Mouse (Mus musculus) heart, embryonic 15.5 days (tissue): ENCODE data around the gene Tcirg1. TPM values are rescaled to one million over a fixed set of nuclear protein-coding genes. Genes with fewer than 3 reads are reported as not detected.

Experiments
- ATAC-seq: fragments of 200-750 bp; cut with Nextera tagmentation; replicated peaks from 2 replicates; pipeline ENCODE4 v1.8.0; 2017; ENCODE audit warnings: low read depth, moderate TSS enrichment; ENCODE audit not compliant: insufficient number of reproducible peaks, insufficient read depth, low FRiP score
- H3K27ac ChIP-seq: fragments of 300-500 bp; sonication (generic); 2 replicates; pipeline ENCODE4 v1.5.1; 2015; ENCODE audit warnings: mild to moderate bottlenecking, inconsistent platforms
- H3K27me3 ChIP-seq: fragments of 300-500 bp; sonication (generic); 2 replicates; pipeline ENCODE4 v1.6.1; 2015; ENCODE audit warnings: inconsistent platforms
- H3K36me3 ChIP-seq: fragments of 300-500 bp; sonication (generic); 2 replicates; pipeline ENCODE4 v1.6.1; 2015; ENCODE audit warnings: mild to moderate bottlenecking, inconsistent platforms
- H3K4me1 ChIP-seq: fragments of 300-500 bp; sonication (generic); replicated peaks from 2 replicates; pipeline ENCODE4 v1.6.1; 2015; ENCODE audit warnings: inconsistent platforms
- H3K4me2 ChIP-seq: fragments of 300-500 bp; sonication (generic); 2 replicates; pipeline ENCODE4 v1.6.1; 2015; ENCODE audit warnings: inconsistent platforms, mild to moderate bottlenecking, moderate library complexity
- H3K4me3 ChIP-seq: fragments of 300-500 bp; sonication (generic); 2 replicates; pipeline ENCODE4 v1.5.1; 2015; ENCODE audit warnings: mild to moderate bottlenecking, inconsistent platforms
- H3K9ac ChIP-seq: fragments of 300-500 bp; sonication (generic); 2 replicates; pipeline ENCODE4 v1.6.1; 2015; ENCODE audit warnings: mild to moderate bottlenecking, inconsistent platforms
- H3K9me3 ChIP-seq: fragments of 300-500 bp; sonication (generic); replicated peaks from 2 replicates; pipeline ENCODE4 v1.6.1; 2016; ENCODE audit warnings: inconsistent platforms
- WGBS: fragments of 180-500 bp; shearing (Covaris S2); methylation state at CpG from one replicate; pipeline ENCODE4 v1.1.7; 2015; ENCODE audit warnings: mixed read lengths; 5-methylcytosine and 5-hydroxymethylcytosine counted together
- polyA plus RNA-seq: library from polyadenylated mRNA; unstranded; fragments of >200 nt; fragmentation: Nextera tagmentation; extraction: Ambion mirVana; gene quantifications from 2 replicates; pipeline ENCODE4 v1.2.1, GENCODE M21; 2015

Tcirg1 gene
- polyA plus RNA-seq, 1 experiment from 2014 or later, result 24.9 TPM

DNA sequence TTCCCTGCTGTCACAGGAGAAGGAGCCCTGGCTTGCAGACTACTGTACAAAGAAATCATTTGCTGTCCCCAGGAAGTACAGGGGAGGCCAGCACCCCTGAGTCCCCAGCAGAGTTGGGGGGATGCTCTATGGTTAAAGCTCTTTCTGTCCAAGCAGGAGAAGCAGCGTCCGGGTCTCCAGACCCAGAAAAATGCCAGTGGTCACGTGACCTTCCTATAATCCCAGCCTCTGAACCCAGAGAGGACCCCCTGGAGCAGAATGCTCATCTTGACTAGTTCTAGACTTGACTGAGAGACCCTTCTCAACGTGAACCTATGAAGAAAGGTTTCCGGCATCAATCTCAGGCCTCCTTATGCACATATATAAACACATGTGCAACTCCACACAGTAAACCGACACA, 18.9 kb upstream of the Tcirg1 start:
- no peaks in the 10 kb centered on the region for H3K27me3 ChIP-seq
- H3K9me3 ChIP-seq, result no peaks in the 10 kb centered on the region
- ATAC-seq, result no peak
- H3K4me3 ChIP-seq, result no peak overlapping the region
- 77% methylated on average over 6 of the region's 6 CpGs for WGBS
- peaks cover 42% of the 10 kb centered on the region for H3K4me1 ChIP-seq
- no peak overlapping the region for H3K4me2 ChIP-seq
- no peak overlapping the region for H3K9ac ChIP-seq
- H3K36me3 ChIP-seq, result no peaks in the 10 kb centered on the region
- H3K27ac ChIP-seq, result no peak overlapping the region

- H3K4me3 ChIP-seq, result no peak overlapping the region
- H3K27me3 ChIP-seq, result no peaks in the 10 kb centered on the region
- H3K36me3 ChIP-seq, result no peaks in the 10 kb centered on the region
- H3K9me3 ChIP-seq, result no peaks in the 10 kb centered on the region
- no peak for ATAC-seq
- no peak overlapping the region for H3K9ac ChIP-seq
- peaks cover 32% of the 10 kb centered on the region for H3K4me1 ChIP-seq
- 94% methylated on average over 7 of the region's 7 CpGs for WGBS
- no peak overlapping the region for H3K27ac ChIP-seq
- no peak overlapping the region for H3K4me2 ChIP-seq
Observed at GRCm38 (mm10) chr19:3924868-3925267, 17.9 kb upstream of the Tcirg1 start.

DNA sequence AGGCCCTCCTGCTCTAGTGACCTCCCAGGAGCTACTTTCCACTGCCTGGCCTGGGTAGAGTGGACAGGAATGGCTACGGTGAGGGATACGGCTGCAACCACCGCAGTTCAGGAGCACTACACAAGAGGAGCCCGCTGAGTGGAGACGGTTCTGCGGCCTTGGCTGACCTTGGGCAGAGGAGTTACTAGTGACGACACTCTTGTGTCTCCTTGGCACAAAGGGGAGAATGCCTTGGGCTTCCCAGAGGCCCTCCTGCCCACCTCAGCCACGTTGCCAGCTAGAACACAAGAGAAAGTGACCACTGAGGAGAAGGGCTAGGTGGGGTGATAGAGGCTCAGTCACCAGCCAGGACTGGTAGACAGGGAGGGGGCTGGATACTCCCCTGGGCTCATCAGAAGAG, 17.3 kb upstream of the Tcirg1 start:
- WGBS, result 68% methylated on average over 8 of the region's 8 CpGs
- H3K4me1 ChIP-seq, result peaks cover 25% of the 10 kb centered on the region

GRCm38 (mm10) chr19:3923586-3923985, 16.7 kb upstream of the Tcirg1 start:
- Histone ChIP-seq H3K4me1 (peaks cover 20% of the 10 kb centered on the region), H3K36me3 (no peaks in the 10 kb centered on the region), H3K9ac (no peak overlapping the region), H3K4me2 (no peak overlapping the region), H3K27ac (peak overlapping the region; percentile 51), H3K27me3 (no peaks in the 10 kb centered on the region), H3K4me3 (no peak overlapping the region), H3K9me3 (no peaks in the 10 kb centered on the region)
- ATAC-seq, result no peak; the same call in 1 of the 2 replicates
- 56% methylated on average over 13 of the region's 13 CpGs for WGBS

More for the DNA sequence above, 17.3 kb upstream of the Tcirg1 start:
- no peak overlapping the region for H3K4me2 ChIP-seq
- no peak overlapping the region for H3K4me3 ChIP-seq
- H3K36me3 ChIP-seq, result no peaks in the 10 kb centered on the region
- no peak for ATAC-seq
- H3K27me3 ChIP-seq, result no peaks in the 10 kb centered on the region
- no peak overlapping the region for H3K9ac ChIP-seq
- peak overlapping the region; percentile 51; the same call in 1 of the 2 replicates for H3K27ac ChIP-seq
- H3K9me3 ChIP-seq, result no peaks in the 10 kb centered on the region

DNA sequence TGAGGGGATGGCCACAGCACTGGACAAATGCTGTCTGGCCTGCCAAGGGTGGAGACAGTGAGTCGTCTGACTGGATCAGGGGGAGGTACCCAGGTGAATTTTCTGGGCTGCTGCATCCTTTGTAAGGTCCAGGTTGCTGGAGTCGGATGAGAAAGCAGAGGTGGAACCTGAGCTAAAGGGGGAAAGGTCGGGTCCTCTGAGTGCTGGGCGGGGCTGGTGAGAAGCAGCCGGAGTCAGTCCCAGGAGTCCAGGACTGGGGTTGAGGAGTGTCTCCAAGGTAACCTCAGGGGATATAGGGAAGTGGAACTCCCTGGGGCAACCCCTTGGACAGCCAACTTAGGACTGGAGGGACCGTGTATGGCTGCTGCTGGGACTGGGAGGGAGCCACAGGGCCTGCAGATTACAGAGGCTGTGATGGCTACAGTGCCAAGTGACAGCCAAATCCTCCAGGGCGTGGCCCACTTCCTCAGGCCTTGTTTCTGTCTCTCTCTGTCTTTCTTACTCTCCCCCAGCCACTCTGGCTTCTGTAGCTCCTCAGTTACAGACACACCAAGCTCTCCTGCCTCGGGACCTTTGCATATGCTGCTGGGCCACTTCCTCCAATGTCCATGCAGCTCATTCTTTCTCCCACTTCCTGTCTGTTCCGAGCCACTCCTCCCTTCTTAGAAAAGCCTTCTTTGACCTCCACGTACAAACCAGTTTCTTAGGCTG, 15.9 kb upstream of the Tcirg1 start:
- Histone ChIP-seq H3K4me2 (no peak overlapping the region), H3K9me3 (no peaks in the 10 kb centered on the region), H3K27me3 (no peaks in the 10 kb centered on the region), H3K4me3 (no peak overlapping the region), H3K4me1 (peaks cover 20% of the 10 kb centered on the region), H3K9ac (no peak overlapping the region), H3K27ac (peak overlapping the region; percentile 51), H3K36me3 (no peaks in the 10 kb centered on the region)
- 50% methylated on average over 10 of the region's 10 CpGs for WGBS
- ATAC-seq, result no peak

DNA sequence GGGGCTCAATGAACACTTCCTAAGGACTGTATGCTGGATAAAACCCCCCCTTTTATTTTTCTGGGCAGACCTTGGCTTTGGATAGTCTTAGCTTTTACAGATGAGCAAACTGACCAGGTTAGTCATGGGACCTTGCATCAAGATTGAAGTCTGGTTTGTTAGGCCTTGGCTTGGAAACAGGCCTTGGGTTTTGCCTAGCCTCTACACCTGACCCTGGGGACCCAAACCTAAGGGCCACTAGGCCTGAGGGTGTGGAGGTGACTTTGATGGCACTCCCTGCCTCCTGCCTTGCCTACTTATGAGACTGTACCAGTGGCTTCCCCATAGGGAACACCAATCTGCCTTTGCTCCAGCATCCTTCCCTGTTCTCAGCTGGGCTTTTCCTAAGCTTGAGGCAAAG, 13.0 kb upstream of the Tcirg1 start:
- no peak overlapping the region for H3K4me2 ChIP-seq
- H3K27me3 ChIP-seq, result no peaks in the 10 kb centered on the region
- H3K36me3 ChIP-seq, result no peaks in the 10 kb centered on the region
- H3K27ac ChIP-seq, result no peak overlapping the region
- no peak for ATAC-seq
- H3K4me3 ChIP-seq, result no peak overlapping the region
- no peak overlapping the region for H3K9ac ChIP-seq
- no peaks in the 10 kb centered on the region for H3K9me3 ChIP-seq
- peaks cover 14% of the 10 kb centered on the region for H3K4me1 ChIP-seq

DNA sequence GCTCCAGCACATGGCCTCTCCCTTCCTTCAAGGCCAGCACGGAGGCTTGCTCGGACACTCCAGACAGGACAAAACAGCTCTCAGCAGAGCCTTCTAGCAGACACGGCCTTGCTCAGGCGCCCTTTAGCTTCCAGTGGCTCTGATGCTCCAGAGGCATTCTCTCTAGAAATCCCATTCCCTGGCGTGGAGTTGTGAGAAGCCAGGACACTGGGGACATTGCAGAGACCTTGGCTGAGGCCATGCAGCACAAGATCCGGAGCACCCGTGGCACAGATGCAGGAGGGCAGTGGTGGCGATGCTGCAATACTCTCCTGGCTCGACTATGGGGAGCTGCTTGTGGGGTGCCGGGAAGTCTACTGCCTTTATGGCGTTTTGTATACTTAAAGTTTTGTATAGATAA, 9.8 kb upstream of the Tcirg1 start:
- 71% methylated on average over 11 of the region's 11 CpGs for WGBS
- Histone ChIP-seq H3K4me2 (no peak overlapping the region), H3K9ac (no peak overlapping the region), H3K9me3 (no peaks in the 10 kb centered on the region), H3K36me3 (no peaks in the 10 kb centered on the region), H3K27me3 (no peaks in the 10 kb centered on the region), H3K4me1 (peaks cover 15% of the 10 kb centered on the region), H3K27ac (no peak overlapping the region), H3K4me3 (no peak overlapping the region)
- ATAC-seq, result no peak

DNA sequence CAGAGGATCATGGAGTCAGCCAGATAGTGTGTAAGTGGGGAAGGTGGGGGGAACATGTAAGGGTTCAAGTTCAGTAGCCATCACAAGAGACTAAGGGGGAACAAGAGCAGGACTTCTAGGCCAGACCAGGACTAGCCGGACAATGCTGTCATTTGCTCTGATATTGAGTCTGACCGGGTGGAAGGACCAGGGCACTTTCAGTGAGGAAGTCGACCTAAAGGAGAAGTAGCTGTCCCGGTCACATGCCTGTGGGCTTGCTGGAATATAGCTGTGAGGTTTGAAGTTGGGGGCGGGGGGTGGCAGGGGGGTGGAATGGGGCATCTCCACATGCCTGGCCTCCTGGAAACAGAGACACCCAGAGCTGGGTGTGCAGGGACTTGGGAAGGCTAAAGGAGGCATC, 7.6 kb upstream of the Tcirg1 start:
- H3K36me3 ChIP-seq, result peaks cover 15% of the 10 kb centered on the region
- no peak overlapping the region for H3K4me3 ChIP-seq
- no peaks in the 10 kb centered on the region for H3K27me3 ChIP-seq
- WGBS, result 81% methylated on average over 5 of the region's 5 CpGs
- H3K4me1 ChIP-seq, result peaks cover 19% of the 10 kb centered on the region
- H3K27ac ChIP-seq, result no peak overlapping the region
- no peak overlapping the region for H3K9ac ChIP-seq
- no peak overlapping the region for H3K4me2 ChIP-seq
- no peaks in the 10 kb centered on the region for H3K9me3 ChIP-seq
- ATAC-seq, result no peak

- peak overlapping the region; percentile 62; the same call in 1 of the 2 replicates for H3K9ac ChIP-seq
- H3K4me1 ChIP-seq, result peaks cover 19% of the 10 kb centered on the region
- no peak overlapping the region; the same call in 1 of the 2 replicates for H3K27ac ChIP-seq
- WGBS, result 84% methylated on average over 8 of the region's 8 CpGs
- H3K9me3 ChIP-seq, result no peaks in the 10 kb centered on the region
- H3K4me3 ChIP-seq, result peak overlapping the region; percentile 76
- no peaks in the 10 kb centered on the region for H3K27me3 ChIP-seq
- peak overlapping the region; percentile 75 for H3K4me2 ChIP-seq
- peaks cover 24% of the 10 kb centered on the region for H3K36me3 ChIP-seq
- no peak for ATAC-seq
Observed at GRCm38 (mm10) chr19:3913692-3914091, 6.8 kb upstream of the Tcirg1 start.

GRCm38 (mm10) chr19:3912337-3913204, 5.6 kb upstream of the Tcirg1 start, which contains the start of gene Ndufs8:
Gene Ndufs8, minus strand, starts transcription at chr19:3912774.
- Histone ChIP-seq H3K9me3 (no peaks in the 10 kb centered on the region), H3K4me2 (peak within 1 kb of the TSS; percentile 75), H3K4me1 (peaks cover 23% of the 10 kb centered on the region), H3K36me3 (peaks cover 29% of the 10 kb centered on the region), H3K9ac (peak within 1 kb of the TSS; percentile 69), H3K4me3 (peak within 1 kb of the TSS; percentile 76), H3K27ac (peak within 1 kb of the TSS; percentile 86), H3K27me3 (no peaks in the 10 kb centered on the region)
- WGBS, result under 1% methylated on average over 43 of the region's 43 CpGs
- peak; percentile 96 for ATAC-seq

DNA sequence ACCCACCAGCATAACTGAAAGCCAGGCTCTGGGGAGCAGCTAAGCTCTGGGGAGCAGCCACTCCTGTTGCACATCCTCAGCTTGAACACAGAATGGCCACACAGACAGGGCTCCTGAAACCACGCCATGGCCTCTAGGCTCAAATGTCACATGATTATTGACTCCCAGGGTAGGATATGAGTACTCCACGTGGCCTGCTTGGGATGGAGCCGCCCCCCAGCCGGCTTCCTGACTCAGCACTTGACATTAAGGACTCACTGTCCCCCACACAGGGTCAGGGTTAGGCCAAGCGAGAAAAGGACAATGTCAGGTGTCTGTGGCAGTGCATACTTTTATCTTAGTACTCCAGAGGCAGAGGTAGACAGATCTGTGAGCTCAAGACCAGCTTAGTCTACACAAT, 3.3 kb upstream of the Tcirg1 start:
- ATAC-seq, result no peak
- Histone ChIP-seq H3K9me3 (no peaks in the 10 kb centered on the region), H3K36me3 (peaks cover 29% of the 10 kb centered on the region), H3K27me3 (no peaks in the 10 kb centered on the region), H3K4me3 (no peak overlapping the region), H3K27ac (no peak overlapping the region), H3K4me1 (peaks cover 45% of the 10 kb centered on the region), H3K4me2 (no peak overlapping the region), H3K9ac (no peak overlapping the region)
- 74% methylated on average over 5 of the region's 5 CpGs for WGBS
